Mouse (Mus musculus): ENCODE measurements around the gene H2afv.
"Not testable (repeated sequence)": the region's sequence is repeated elsewhere in the genome, so short reads cannot be mapped to it uniquely, and the experiment has no call there.

The H2afv gene

GRCm38 (mm10) chr11:6414751-6415550 lies 29.3 kb downstream of the H2afv start, which contains the start of gene Ppia:
Ppia (plus strand) TSS chr11:6415443.
- no peak for DNase-seq

- no peak for DNase-seq
These were observed 31.0 kb downstream of the H2afv start for GRCm38 (mm10) chr11:6413264-6413663.

DNA sequence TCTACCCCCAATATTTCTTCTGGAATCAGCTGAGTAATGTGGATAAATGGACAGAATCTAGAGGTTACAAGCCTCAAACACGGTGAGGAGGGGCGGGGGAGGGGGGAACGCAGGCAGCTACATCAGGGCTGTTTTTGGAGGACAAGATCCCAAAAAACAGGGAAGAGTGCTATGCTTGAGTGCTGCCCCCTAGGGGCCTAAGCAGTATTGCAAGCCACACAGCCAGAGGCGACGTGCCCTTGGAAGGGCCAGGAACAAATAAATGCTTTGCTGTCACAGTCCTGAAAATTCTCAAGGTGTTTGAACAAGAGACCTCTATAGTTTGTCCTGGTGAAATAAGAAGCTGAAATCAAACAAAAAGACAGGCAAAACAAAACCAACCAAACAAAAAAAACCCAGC lies 32.6 kb downstream of the H2afv start:
- peak; percentile 65 to 87 for DNase-seq

DNA sequence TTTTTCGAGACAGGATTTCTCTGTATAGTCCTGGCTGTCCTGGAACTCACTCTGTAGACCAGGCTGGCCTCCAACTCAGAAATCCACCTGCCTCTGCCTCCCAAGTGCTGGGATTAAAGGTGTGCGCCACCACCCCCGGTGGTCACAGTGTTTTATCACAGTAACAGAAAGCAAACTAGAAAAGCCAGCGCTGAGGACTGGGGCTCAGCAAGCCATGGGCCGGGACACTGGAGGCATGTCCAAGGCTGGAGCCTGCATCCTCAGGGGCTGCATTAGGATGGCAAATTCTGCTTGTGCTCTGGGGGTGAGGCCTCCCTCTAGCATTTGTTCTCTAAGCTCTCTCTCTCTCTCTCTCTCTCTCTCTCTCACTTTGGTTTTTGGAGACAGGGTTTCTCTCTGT lies 33.5 kb downstream of the H2afv start:
- not testable (repeated sequence) for DNase-seq

- DNase-seq = no peak
These were observed 34.1 kb downstream of the H2afv start for GRCm38 (mm10) chr11:6410050-6410602.

- no peak for DNase-seq
These were observed 37.1 kb downstream of the H2afv start for GRCm38 (mm10) chr11:6407162-6407621.

DNA sequence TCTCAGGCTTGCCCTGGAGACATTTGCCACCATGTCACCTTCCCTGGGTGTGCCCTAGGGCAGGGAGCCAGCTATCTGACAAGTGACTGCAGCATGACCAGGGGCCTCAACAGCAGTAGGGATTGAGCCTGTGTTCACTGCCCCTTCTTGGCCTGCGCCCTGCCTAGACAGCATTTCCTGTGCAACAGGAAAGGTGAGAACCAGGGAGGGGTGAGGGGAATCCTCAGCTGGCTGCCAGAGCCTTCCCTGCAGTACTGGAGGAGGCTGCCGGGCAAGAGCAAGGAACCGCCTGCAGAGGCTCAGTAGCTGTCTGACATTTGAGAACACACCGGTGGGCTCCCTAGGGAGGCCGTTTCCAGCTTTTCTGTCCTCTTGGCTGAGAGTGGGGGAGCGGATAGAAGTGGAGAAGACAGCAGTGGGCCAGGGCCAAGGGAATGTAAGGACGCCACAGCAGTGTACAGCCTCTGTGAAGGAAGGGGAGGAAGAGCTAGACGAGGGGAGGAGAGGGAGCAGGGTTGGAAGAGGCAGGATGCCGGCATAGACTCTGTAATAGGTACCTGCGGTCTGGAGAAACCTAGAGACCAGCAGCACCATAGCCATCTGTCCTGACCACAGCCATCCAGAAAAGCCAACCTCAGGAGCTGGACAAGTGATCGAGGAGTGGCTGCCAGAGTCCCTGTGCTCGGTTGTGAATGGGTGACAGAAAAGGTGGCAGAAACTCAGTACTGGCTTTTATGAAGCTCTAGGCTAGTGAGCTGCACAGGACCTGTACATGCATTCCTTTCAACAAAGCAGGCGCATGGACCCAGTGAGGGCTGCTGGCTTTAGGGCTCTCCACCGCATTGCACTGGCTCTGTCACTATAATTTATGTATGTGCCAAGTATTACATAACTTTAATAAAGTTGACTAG lies 37.7 kb downstream of the H2afv start:
- DNase-seq = peak; percentile 84 to 91

DNA sequence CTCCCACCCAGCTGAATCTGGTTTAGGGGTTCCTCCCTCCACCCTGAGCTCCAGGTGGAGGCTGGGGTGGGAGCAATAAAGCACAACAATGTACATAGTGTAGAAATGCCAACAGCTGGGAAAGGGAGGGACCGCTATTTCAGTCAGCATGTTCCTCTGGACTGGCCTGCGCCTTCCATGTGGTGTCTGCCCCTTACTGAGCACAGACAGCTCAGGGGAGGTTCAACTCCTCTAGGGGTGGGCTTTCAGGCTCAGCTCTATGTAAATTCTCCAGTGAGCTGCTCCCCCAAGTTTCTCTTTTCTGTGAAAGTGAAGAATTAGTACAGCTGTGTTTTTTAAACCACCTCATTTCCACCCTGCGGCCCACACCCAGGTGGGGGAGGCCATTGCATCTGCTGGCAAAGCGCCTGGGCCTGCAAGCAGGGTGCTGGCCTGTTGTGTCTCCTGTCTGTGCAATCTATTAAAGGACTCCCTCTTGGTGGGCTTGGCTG lies 38.6 kb downstream of the H2afv start:
- peak; percentile 54 to 58 for DNase-seq

DNA sequence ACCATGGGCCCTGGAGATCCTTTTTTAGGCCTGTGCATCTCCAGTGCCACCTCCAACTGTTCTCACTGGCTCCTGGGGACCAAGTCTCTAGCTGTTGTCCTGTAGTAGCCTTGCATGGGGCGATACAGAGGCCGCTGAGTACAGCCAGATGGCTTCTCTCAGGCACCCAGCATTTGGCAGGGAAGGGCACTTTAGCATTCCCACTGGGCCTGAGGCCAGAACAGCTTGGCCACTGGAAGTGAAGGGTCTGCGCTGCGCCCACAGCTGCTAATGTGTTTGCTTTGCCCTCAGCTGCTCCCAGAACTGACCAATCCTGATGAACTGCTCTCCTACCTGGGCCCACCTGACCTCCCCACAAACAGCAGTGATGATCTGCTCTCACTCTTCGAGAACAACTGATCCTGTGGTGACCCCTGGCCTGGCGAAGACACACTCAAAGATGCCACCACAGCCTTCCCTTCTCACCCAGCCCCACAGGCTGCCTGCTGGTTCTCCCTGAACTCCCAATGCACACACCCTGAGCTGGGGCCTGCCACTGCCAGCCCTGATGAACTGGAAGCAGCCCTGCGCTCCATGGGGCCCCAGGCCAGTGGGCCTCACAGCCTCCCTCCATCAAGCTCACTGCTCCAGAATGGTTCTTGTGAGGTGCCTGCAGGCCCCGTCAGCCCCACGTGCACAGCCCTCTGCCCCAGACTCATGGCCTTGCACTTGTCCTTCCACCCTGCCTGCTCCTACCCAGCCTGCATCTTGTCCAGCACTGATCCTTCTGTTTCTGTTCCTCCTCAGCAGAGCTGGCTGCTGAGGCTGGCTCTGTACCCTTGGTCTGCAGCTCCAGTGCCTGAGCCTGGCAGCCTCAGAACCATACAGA lies 39.3 kb downstream of the H2afv start:
- no peak for DNase-seq

- no peak for DNase-seq
These were observed 40.3 kb downstream of the H2afv start for GRCm38 (mm10) chr11:6403830-6404405.

- DNase-seq = peak; percentile 63 to 81
These were observed 41.4 kb downstream of the H2afv start for GRCm38 (mm10) chr11:6402515-6403510.

- no peak for DNase-seq
These were observed 46.1 kb downstream of the H2afv start for GRCm38 (mm10) chr11:6398141-6398540.

DNA sequence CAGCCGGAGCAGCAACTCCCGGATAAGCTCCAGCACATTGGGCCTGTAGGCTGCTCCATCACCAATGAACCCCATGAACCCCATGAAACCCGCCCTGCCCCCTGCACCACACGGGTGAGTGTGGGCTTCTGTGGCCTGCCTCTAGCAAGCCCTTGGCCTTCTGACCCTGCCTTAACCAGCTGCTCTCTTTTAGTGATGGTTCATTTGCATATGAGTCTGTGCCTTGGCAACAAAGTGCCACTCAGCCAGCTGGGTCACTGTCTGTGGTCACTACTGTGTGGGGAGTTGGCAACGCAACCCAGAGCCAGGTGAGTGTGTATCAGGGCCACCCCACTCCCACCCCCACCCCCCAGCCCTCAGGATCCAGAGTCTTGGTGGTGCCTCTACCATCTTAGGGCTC lies 48.7 kb downstream of the H2afv start:
- no peak for DNase-seq

GRCm38 (mm10) chr11:6393866-6394265 lies 50.4 kb downstream of the H2afv start:
- DNase-seq = no peak

- DNase-seq = no peak
These were observed 51.4 kb downstream of the H2afv start for GRCm38 (mm10) chr11:6392857-6393256.

DNA sequence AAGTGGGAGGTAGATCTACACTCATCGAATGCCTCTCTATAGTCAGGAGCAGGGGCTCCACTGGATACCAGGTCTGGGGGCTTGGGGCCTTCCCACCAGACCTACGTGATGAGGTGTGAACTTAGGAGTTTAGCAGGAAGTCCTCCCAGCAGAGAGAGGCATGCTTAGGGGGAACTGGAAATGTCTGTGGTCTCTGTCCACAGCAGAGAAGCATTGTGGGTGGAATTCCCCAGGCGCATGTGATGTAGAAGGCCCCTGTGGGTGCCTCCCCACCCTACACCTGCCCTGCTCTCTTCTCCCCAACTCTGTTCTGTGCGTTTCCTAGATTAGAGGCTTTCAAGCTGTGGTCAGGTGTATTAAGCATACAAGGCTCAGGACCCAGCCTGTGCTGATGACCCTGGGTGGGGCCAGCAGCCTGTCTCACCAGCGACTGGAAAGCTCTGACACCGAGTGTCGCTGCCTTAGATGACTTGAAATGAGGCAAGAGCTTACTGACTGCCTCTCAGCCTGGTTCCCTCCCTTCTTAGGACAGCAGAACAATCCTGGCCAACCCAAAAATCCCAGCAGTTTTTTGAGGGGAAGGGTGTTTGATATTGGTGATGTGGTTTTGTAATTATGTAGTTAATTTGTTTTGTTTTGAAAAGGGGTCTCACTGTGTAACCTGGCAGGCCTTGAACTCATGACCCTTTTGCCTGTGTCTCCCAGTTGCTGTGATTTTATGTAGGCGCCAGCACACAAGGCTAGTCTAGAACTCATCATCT lies 52.5 kb downstream of the H2afv start:
- no peak for DNase-seq

- DNase-seq = no peak
These were observed 53.7 kb downstream of the H2afv start for GRCm38 (mm10) chr11:6390376-6391053.

- DNase-seq = no peak
These were observed 54.7 kb downstream of the H2afv start for GRCm38 (mm10) chr11:6389483-6389921.
